Mouse (Mus musculus): ENCODE data around the gene Olfr656. TPM values are rescaled to one million over a fixed set of nuclear protein-coding genes. Genes with fewer than 3 reads are reported as not detected.

The Olfr656 gene
- polyA plus RNA-seq, 1 experiment from 2014 or later: not detected

Other genes starting within 250 kb of the Olfr656 start
- 0.09 TPM in 2 replicates for gene Trim30b, start 244.1 kb upstream of the Olfr656 start, polyA plus RNA-seq (2015; fragmentation: Nextera tagmentation; extraction: Ambion mirVana)
- 0.22 and 0.26 TPM in 2 replicates for gene Trim30c, start 213.1 kb upstream of the Olfr656 start, polyA plus RNA-seq (2015; fragmentation: Nextera tagmentation; extraction: Ambion mirVana)
- gene Trim30a, start 148.8 kb upstream of the Olfr656 start, polyA plus RNA-seq (2015; fragmentation: Nextera tagmentation; extraction: Ambion mirVana): 1.0 and 1.9 TPM in 2 replicates
- 0.55 and 0.76 TPM in 2 replicates for gene Trim30d, start 106.1 kb upstream of the Olfr656 start, polyA plus RNA-seq (2015; fragmentation: Nextera tagmentation; extraction: Ambion mirVana)
- not detected in 2 replicates for gene Olfr651, start 63.8 kb upstream of the Olfr656 start, polyA plus RNA-seq (2015; fragmentation: Nextera tagmentation; extraction: Ambion mirVana)
- not detected in 2 replicates for gene Olfr652, start 53.1 kb upstream of the Olfr656 start, polyA plus RNA-seq (2015; fragmentation: Nextera tagmentation; extraction: Ambion mirVana)
- not detected in 2 replicates for gene Olfr653, start 36.6 kb upstream of the Olfr656 start, polyA plus RNA-seq (2015; fragmentation: Nextera tagmentation; extraction: Ambion mirVana)
- gene Olfr654, start 26.9 kb upstream of the Olfr656 start, polyA plus RNA-seq (2015; fragmentation: Nextera tagmentation; extraction: Ambion mirVana): not detected in 2 replicates
- not detected in 2 replicates for gene Olfr655, start 12.2 kb upstream of the Olfr656 start, polyA plus RNA-seq (2015; fragmentation: Nextera tagmentation; extraction: Ambion mirVana)
- not detected in 2 replicates for gene Olfr657, start 10.8 kb downstream of the Olfr656 start, polyA plus RNA-seq (2015; fragmentation: Nextera tagmentation; extraction: Ambion mirVana)
- gene Olfr658, start 33.4 kb downstream of the Olfr656 start, polyA plus RNA-seq (2015; fragmentation: Nextera tagmentation; extraction: Ambion mirVana): not detected in 2 replicates
- gene Olfr659, start 52.8 kb downstream of the Olfr656 start, polyA plus RNA-seq (2015; fragmentation: Nextera tagmentation; extraction: Ambion mirVana): not detected in 2 replicates
- not detected in 2 replicates for gene Olfr661, start 72.5 kb downstream of the Olfr656 start, polyA plus RNA-seq (2015; fragmentation: Nextera tagmentation; extraction: Ambion mirVana)
- not detected in 2 replicates for gene Usp17le, start 163.5 kb downstream of the Olfr656 start, polyA plus RNA-seq (2015; fragmentation: Nextera tagmentation; extraction: Ambion mirVana)
- gene Usp17lb, start 228.6 kb downstream of the Olfr656 start, polyA plus RNA-seq (2015; fragmentation: Nextera tagmentation; extraction: Ambion mirVana): not detected in 2 replicates
- gene Usp17la, start 243.1 kb downstream of the Olfr656 start, polyA plus RNA-seq (2015; fragmentation: Nextera tagmentation; extraction: Ambion mirVana): not detected in 2 replicates